Mouse (Mus musculus) heart, postnatal 0 days (tissue): Measurements from ENCODE around the gene Cd93. TPM values are rescaled to one million over a fixed set of nuclear protein-coding genes. Genes with fewer than 3 reads are reported as not detected.

Source experiments
- ATAC-seq: fragments of 200-750 bp; cut with Nextera tagmentation; 2 replicates; pipeline ENCODE4 v1.8.0; 2017; ENCODE audit warnings: low read depth, moderate number of reproducible peaks, moderate library complexity; ENCODE audit not compliant: insufficient read depth
- DNase-seq: peaks from one replicate; pipeline ENCODE4 v3.0.0-alpha.2; 2016; ENCODE audit warnings: low spot score
- H3K27ac ChIP-seq: fragments of 300-500 bp; sonication (generic); 2 replicates; pipeline ENCODE4 v1.5.1; 2014; ENCODE audit warnings: low read depth, mild to moderate bottlenecking
- H3K27me3 ChIP-seq: fragments of 300-500 bp; sonication (generic); 2 replicates; pipeline ENCODE4 v1.6.1; 2014; ENCODE audit warnings: low read length, mixed read lengths; ENCODE audit not compliant: control insufficient read depth, insufficient read depth
- H3K36me3 ChIP-seq: fragments of 300-500 bp; sonication (generic); replicated peaks from 2 replicates; pipeline ENCODE4 v1.6.1; 2014; ENCODE audit warnings: low read length, mixed read lengths; ENCODE audit not compliant: control insufficient read depth, insufficient read depth
- H3K4me1 ChIP-seq: fragments of 300-500 bp; sonication (generic); 2 replicates; pipeline ENCODE4 v1.6.1; 2014; ENCODE audit warnings: antibody characterized with exemption; ENCODE audit not compliant: control insufficient read depth, insufficient read depth
- H3K4me2 ChIP-seq: fragments of 300-500 bp; sonication (generic); 2 replicates; pipeline ENCODE4 v1.6.1; 2014; ENCODE audit warnings: low read depth, mild to moderate bottlenecking, low read length, moderate library complexity
- H3K4me3 ChIP-seq: fragments of 300-500 bp; sonication (generic); 2 replicates; pipeline ENCODE4 v1.5.1; 2014; ENCODE audit warnings: low read depth, low read length
- H3K9ac ChIP-seq: fragments of 300-500 bp; sonication (generic); replicated peaks from 2 replicates; pipeline ENCODE4 v1.6.1; 2014; ENCODE audit warnings: low read depth, low read length, mixed read lengths
- H3K9me3 ChIP-seq: fragments of 300-500 bp; sonication (generic); replicated peaks from 2 replicates; pipeline ENCODE4 v1.6.1; 2016; ENCODE audit warnings: low read length; ENCODE audit not compliant: control insufficient read depth
- CTCF ChIP-seq: IDR thresholded peaks from 2 replicates; pipeline ENCODE4 v1.5.1; 2016; ENCODE audit warnings: antibody characterized with exemption, control low read depth, low read depth
- EP300 ChIP-seq: IDR thresholded peaks from 2 replicates; pipeline ENCODE4 v1.6.1; 2016; ENCODE audit warnings: antibody characterized with exemption, low read depth
- WGBS: fragments of 180-500 bp; shearing (Covaris S2); extraction: QIAGEN DNeasy Blood & Tissue Kit; methylation state at CpG from one replicate; pipeline ENCODE4 v1.1.7; 2014; 5-methylcytosine and 5-hydroxymethylcytosine counted together
- polyA plus RNA-seq: library from polyadenylated mRNA; unstranded; fragments of >200 nt; fragmentation: Nextera tagmentation; extraction: Ambion mirVana; gene quantifications from 2 replicates; pipeline ENCODE4 v1.2.1, GENCODE M21; 2015
- total RNA-seq: library from RNA; depleted of rRNA; stranded (reverse); fragments of >200 nt; gene quantifications from 2 replicates; pipeline ENCODE4 v1.2.3, GENCODE M21; 2014; ENCODE audit warnings: low replicate concordance

Gene Cd93
- total and polyA plus RNA-seq, 2 experiments from 2014 or later, result 21.2 to 106 TPM

- Histone ChIP-seq H3K36me3 (no peaks in the 10 kb centered on the region), H3K27ac (peak within 1 kb of the TSS; percentile 79), H3K4me1 (peaks cover 6% of the 10 kb centered on the region; the same call in 1 of the 2 replicates), H3K4me3 (peak within 1 kb of the TSS; percentile 60), H3K9ac (peak within 1 kb of the TSS; percentile 61), H3K4me2 (peak within 1 kb of the TSS; percentile 73), H3K9me3 (no peaks in the 10 kb centered on the region), H3K27me3 (peaks cover 24% of the 10 kb centered on the region)
- DNase-seq (peak; percentile 57), ATAC-seq (peak; percentile 69)
- TF ChIP-seq CTCF (no peak), EP300 (peak; percentile 26; the same call in 1 of the 2 replicates)
- 3% methylated on average over 34 of the region's 35 CpGs for WGBS
Measured at GRCm38 (mm10) chr2:148407870-148408760, 35.2 kb downstream of the Cd93 start, which contains the start of gene Thbd. Thbd (minus strand) TSS chr2:148408188.

GRCm38 (mm10) chr2:148406971-148407869, 36.1 kb downstream of the Cd93 start:
- Histone ChIP-seq H3K27me3 (peaks cover 24% of the 10 kb centered on the region), H3K4me2 (peak overlapping the region; percentile 73), H3K9ac (peak overlapping the region; percentile 61), H3K4me1 (peaks cover 6% of the 10 kb centered on the region; the same call in 1 of the 2 replicates), H3K36me3 (no peaks in the 10 kb centered on the region), H3K4me3 (peak overlapping the region; percentile 60), H3K27ac (peak overlapping the region; percentile 79), H3K9me3 (no peaks in the 10 kb centered on the region)
- TF ChIP-seq CTCF (no peak), EP300 (no peak)
- DNase-seq (peak; percentile 13), ATAC-seq (peak; percentile 42)
- WGBS, result 4% methylated on average over 55 of the region's 55 CpGs

DNA sequence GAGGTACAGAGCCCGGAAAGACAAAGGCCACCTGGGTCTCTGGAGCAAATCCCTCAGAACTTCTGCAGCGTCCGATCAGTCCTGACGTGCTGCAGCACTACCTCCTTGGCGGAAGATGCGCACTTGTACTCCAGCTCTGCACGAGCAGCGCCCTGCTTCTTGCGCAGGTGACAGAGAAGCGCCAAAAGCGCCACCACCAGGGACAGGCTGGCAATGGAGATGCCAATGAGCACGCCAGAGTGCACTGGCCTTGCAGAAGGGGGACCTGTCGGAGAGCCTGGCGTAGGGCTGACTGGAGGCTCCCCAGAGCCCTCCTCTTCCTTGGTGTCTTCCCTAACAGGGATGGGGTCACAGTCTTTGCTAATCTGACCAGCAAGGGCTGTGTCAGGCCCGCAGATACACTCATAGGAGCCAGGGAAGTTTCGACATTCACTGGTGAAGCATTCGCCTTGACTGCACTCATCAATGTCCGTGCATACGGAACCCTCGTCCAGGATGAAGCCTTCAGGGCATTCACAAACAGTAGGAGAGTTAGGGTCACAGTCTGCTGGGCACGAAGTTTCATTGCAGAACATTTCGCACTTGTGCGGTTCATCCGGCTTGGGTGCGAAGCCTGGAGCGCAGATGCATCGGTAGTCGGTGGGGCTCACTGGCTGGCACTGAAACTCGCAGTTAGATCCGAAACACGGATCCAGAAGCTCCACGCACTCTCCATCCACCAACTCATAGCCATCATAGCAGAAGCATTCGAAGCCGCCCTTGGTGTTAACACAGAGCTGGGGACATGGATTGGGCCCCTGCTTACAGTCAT, 37.0 kb downstream of the Cd93 start:
- H3K9me3 ChIP-seq, result no peaks in the 10 kb centered on the region
- no peak for ATAC-seq
- 10% methylated on average over 34 of the region's 34 CpGs for WGBS
- peaks cover 6% of the 10 kb centered on the region; the same call in 1 of the 2 replicates for H3K4me1 ChIP-seq
- peak overlapping the region; percentile 61 for H3K9ac ChIP-seq
- peaks cover 24% of the 10 kb centered on the region for H3K27me3 ChIP-seq
- H3K27ac ChIP-seq, result peak overlapping the region; percentile 79
- TF ChIP-seq CTCF (peak; percentile 27), EP300 (no peak)
- H3K4me2 ChIP-seq, result peak overlapping the region; percentile 73
- DNase-seq, result no peak
- H3K36me3 ChIP-seq, result no peaks in the 10 kb centered on the region
- peak overlapping the region; percentile 60 for H3K4me3 ChIP-seq

DNA sequence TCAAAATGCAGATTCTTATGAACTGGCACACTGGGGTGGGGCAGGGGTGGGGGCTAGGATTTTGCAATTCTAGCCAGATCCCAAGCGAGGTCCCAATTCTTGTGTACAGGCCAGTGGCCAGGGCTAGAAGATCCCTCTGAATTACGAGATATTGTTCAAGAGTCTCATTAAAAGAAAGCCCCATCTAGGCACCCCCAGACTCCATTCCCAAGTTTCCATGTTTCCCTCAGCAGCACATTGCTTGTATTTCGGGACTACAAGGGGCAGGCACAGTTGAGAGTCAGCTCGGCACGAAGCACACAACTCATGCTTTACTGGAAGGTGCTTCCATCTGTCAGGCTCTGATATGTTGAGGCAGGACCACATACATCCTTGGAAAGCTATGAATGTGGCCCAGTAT, 38.5 kb downstream of the Cd93 start:
- Histone ChIP-seq H3K27ac (no peak overlapping the region), H3K36me3 (no peaks in the 10 kb centered on the region), H3K4me3 (peak overlapping the region; percentile 60), H3K4me2 (peak overlapping the region; percentile 73), H3K27me3 (peaks cover 24% of the 10 kb centered on the region), H3K9me3 (no peaks in the 10 kb centered on the region), H3K4me1 (peaks cover 6% of the 10 kb centered on the region; the same call in 1 of the 2 replicates), H3K9ac (0 out of 2 replicates have a peak overlapping the region, but pooled peaks have one; percentile 22)
- DNase-seq (no peak), ATAC-seq (no peak)
- TF ChIP-seq EP300 (no peak), CTCF (no peak)
- WGBS, result 67% methylated on average over 5 of the region's 5 CpGs
